Mouse (Mus musculus) liver, embryonic 14 days (tissue): ENCODE results near the gene 2310009B15Rik. TPM values are rescaled to one million over a fixed set of nuclear protein-coding genes. Genes with fewer than 3 reads are reported as not detected.

ENCODE experiments used
- polyA plus RNA-seq: library from polyadenylated mRNA; depleted of rRNA; stranded (reverse); fragments of >200 nt; gene quantifications from 2 replicates; pipeline ENCODE4 v1.2.3, GENCODE M21; 2012; rRNA removed

Gene 2310009B15Rik
- 10.1 and 12.7 TPM in 2 replicates for polyA plus RNA-seq

DNA sequence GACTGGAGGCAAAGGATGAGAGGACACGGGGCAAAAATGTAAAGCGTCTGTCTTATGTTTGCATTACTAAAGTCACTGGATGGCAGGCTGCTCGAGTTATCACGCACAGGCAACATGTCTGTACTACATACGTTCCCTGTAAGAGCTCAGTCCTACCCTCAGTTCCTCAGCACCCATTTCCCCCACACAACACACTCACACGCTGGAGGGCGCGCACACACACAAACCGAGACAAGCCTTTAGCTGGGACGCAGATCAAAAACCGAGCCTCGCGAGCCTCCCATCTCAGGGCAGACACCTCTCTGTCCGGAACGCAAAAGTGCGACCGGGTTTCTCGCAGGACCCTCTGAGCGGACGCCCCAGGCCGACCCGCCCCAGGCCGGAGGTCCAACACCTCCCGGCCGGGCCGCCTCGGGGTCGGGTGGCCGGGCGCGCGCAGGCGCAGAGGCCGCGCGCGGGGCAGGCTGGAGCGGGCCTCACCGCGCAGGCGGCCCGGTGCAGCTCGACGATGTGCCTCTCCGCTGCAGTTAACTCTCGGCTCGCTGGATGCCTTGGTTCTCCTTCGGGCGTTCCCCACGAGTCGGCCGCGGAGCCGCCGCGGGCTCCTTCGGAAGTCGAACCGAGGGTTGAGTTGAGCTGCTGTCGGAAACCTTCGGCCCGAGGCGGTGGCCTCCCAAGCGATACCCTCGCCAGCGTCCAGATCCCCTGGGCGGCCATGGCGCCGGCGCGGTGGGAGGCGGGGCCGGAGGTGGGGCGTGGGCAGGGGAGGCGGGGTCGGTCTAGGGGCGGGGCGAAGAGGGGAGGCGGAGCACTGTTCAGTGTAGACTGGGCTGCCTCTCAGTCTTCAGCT is at the start of gene 2310009B15Rik:
Gene 2310009B15Rik, minus strand, starts transcription at position 752 of the 850 bp plus-strand sequence.

DNA sequence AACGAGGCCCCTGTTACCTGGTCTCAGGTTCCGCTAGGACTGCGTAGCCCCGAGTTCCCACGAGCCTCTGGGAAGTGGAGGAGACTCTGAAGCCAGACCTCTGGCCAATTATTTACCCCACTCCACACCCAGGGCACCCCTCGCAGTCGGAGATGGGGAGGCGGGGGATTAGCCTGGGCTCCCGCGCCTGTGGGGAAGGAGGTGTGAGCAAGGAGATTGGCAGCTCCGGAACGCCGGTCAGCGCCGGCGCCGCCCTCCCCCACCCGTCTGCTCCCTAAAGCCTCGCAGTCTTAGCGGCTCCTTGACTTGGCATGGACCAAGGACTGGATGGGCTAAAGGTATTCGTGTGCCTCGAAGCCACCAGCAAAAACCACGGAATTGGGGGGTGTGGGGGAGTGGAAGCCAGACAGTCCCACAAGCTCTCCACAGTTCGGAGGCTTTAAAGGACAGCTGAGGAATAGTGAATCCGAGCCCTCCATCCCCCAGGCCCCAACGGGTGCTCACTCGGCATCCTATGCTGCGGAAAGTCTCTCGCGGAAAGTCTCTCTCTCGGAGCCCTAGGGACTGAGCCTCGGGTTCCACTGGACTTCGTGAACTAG is 8.0 kb downstream of the 2310009B15Rik start, which contains the start of gene Lhx9:
Gene Lhx9, minus strand, starts transcription at position 67 of the 599 bp plus-strand sequence.

Other genes starting within 250 kb of the 2310009B15Rik start
- 5.8 and 6.8 TPM in 2 replicates for gene Nek7, start 236.7 kb downstream of the 2310009B15Rik start, polyA plus RNA-seq
- gene Lhx9, start 8.3 kb downstream of the 2310009B15Rik start, polyA plus RNA-seq: 0.02 and 0.03 TPM in 2 replicates
- 0.84 and 0.95 TPM in 2 replicates for gene Dennd1b, start 106.6 kb upstream of the 2310009B15Rik start, polyA plus RNA-seq